Mouse (Mus musculus) bone marrow macrophage, adult 2 months (primary cell): ENCODE results near the gene Mfsd5.

Experiments
- CTCF ChIP-seq: IDR thresholded peaks from 2 replicates; pipeline ENCODE4 v1.5.1; 2012; ENCODE audit warnings: low read depth, mild to moderate bottlenecking, low read length, moderate library complexity
- POLR2A ChIP-seq: IDR thresholded peaks from 2 replicates; pipeline ENCODE4 v1.6.1; 2012; ENCODE audit warnings: mild to moderate bottlenecking, low read depth, low read length, borderline replicate concordance

GRCm38 (mm10) chr15:102273982-102274716, 5.1 kb upstream of the Mfsd5 start:
- no peak for TF ChIP-seq CTCF
- no peak for TF ChIP-seq POLR2A
